8 mouse cellular contexts compared by ENCODE assay signal in the genomic region with DNA sequence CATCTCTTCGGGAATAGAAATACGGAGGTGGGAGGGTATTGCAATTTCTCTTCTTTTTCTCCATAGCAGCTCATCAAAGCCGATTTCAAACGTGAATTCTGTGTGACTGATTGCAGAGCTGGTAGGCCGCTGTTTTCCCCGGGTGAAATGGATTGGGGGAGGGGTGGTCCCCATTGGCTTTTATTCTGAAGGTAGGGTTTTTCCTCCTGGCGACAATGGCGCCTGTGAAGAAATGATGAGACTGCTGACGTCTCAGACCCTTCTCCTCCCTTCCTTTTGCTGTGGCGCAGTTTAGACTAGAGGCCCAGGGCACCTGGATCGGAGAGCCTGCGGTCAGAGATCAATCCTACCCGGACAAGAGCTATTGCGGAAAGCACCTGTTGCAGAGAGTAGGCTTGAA. TPM values are rescaled to one million over a fixed set of nuclear protein-coding genes. Genes with fewer than 3 reads are reported as not detected.
DNase-seq lines count a peak whose midpoint lies in the region; ATAC-seq lines count a peak whose summit lies in the region.

No protein-coding gene starts in this region.

- DNase-seq in kidney, adult 9 months: no peak
- DNase-seq in Muller cell, postnatal 12 days (ENCODE audit: inconsistent ontology term): peak; percentile 30
- DNase-seq in thymus, postnatal 10 days (ENCODE audit: low spot score in 2 of 2): no peak
- DNase-seq in ovary, postnatal 10 days (ENCODE audit: low spot score): no peak
- DNase-seq in heart, postnatal 36 days: no peak

- no peak overlapping the region for H3K27ac ChIP-seq in kidney, embryonic 14.5 days (ENCODE audit: low read depth, low read length)
- peak overlapping the region; percentile 88 for H3K27ac ChIP-seq in forebrain, embryonic 13.5 days
- peak overlapping the region; percentile 82 for H3K27ac ChIP-seq in midbrain, embryonic 12.5 days (replicated peaks)

- H3K9ac ChIP-seq in kidney, embryonic 14.5 days (ENCODE audit: low read depth, low read length): no peak overlapping the region
- peak overlapping the region; percentile 73 for H3K9ac ChIP-seq in forebrain, embryonic 13.5 days
- peak overlapping the region; percentile 39 for H3K9ac ChIP-seq in midbrain, embryonic 12.5 days (replicated peaks)

- intact Hi-C loops in heart, postnatal 36 days (cut with DNase I): no loop called here

- H3K36me3 ChIP-seq in kidney, embryonic 14.5 days (ENCODE audit: control insufficient read depth, insufficient read depth, low read length): no peaks in the 10 kb centered on the region
- no peaks in the 10 kb centered on the region for H3K36me3 ChIP-seq in forebrain, embryonic 13.5 days (ENCODE audit: poor library complexity, severe bottlenecking)
- H3K36me3 ChIP-seq in midbrain, embryonic 12.5 days: no peaks in the 10 kb centered on the region

- no peaks in the 10 kb centered on the region for H3K9me3 ChIP-seq in kidney, embryonic 14.5 days (ENCODE audit: control insufficient read depth, low read length)
- no peaks in the 10 kb centered on the region for H3K9me3 ChIP-seq in forebrain, embryonic 13.5 days (replicated peaks)
- no peaks in the 10 kb centered on the region for H3K9me3 ChIP-seq in midbrain, embryonic 12.5 days

- no peaks in the 10 kb centered on the region for H3K4me1 ChIP-seq in kidney, embryonic 14.5 days (ENCODE audit: control insufficient read depth, insufficient read depth, low read length)
- peaks cover 14% of the 10 kb centered on the region for H3K4me1 ChIP-seq in forebrain, embryonic 13.5 days
- H3K4me1 ChIP-seq in midbrain, embryonic 12.5 days: 0 out of 2 replicates have a peak, but pooled peaks cover 9% of the 10 kb centered on the region

- H3K27me3 ChIP-seq in kidney, embryonic 14.5 days (ENCODE audit: control insufficient read depth, insufficient read depth, low read length): no peaks in the 10 kb centered on the region
- no peaks in the 10 kb centered on the region for H3K27me3 ChIP-seq in forebrain, embryonic 13.5 days
- H3K27me3 ChIP-seq in midbrain, embryonic 12.5 days: peaks cover 16% of the 10 kb centered on the region

- H3K4me3 ChIP-seq in kidney, embryonic 14.5 days (ENCODE audit: low read length): peak overlapping the region; percentile 36
- H3K4me3 ChIP-seq in forebrain, embryonic 13.5 days: peak overlapping the region; percentile 50
- H3K4me3 ChIP-seq in midbrain, embryonic 12.5 days: peak overlapping the region; percentile 46

- H3K4me2 ChIP-seq in kidney, embryonic 14.5 days (replicated peaks; ENCODE audit: low read depth, low read length): peak overlapping the region; percentile 55
- H3K4me2 ChIP-seq in forebrain, embryonic 13.5 days: peak overlapping the region; percentile 62
- H3K4me2 ChIP-seq in midbrain, embryonic 12.5 days (replicated peaks): peak overlapping the region; percentile 56

- WGBS in kidney, embryonic 14.5 days: 36% methylated on average over 14 of the region's 14 CpGs
- WGBS in forebrain, embryonic 13.5 days: 25% methylated on average over 14 of the region's 14 CpGs
- WGBS in midbrain, embryonic 12.5 days: 30% methylated on average over 14 of the region's 14 CpGs

- ATAC-seq in kidney, embryonic 14.5 days (ENCODE audit: low FRiP score, low TSS enrichment): 0 out of 2 replicates have a peak, but pooled peaks have one; percentile 7
- no peak for ATAC-seq in forebrain, embryonic 13.5 days
- ATAC-seq in midbrain, embryonic 12.5 days (ENCODE audit: low FRiP score, low read depth): no peak

RNA-seq across cellular contexts. Expression of a gene that starts 0.7 kb away (rescaled TPM):
- 21.7 and 31.1 TPM in 2 replicates for polyA plus RNA-seq in kidney, embryonic 14.5 days (2014; fragmentation: Nextera tagmentation; extraction: Ambion mirVana)
- 192 and 222 TPM in 2 replicates for polyA plus RNA-seq in forebrain, embryonic 13.5 days (2015; fragmentation: Nextera tagmentation; extraction: Ambion mirVana)
- 106 and 119 TPM in 2 replicates for polyA plus RNA-seq in midbrain, embryonic 12.5 days (2016; fragmentation: Nextera tagmentation; extraction: Ambion mirVana)
- not detected for total RNA-seq in heart, postnatal 36 days (2021)

RNA-seq across cellular contexts. Expression of a gene that starts 17.0 kb away (rescaled TPM):
- 24.1 and 40.1 TPM in 2 replicates for polyA plus RNA-seq in kidney, embryonic 14.5 days (2014; fragmentation: Nextera tagmentation; extraction: Ambion mirVana)
- 41.2 and 54.6 TPM in 2 replicates for polyA plus RNA-seq in forebrain, embryonic 13.5 days (2015; fragmentation: Nextera tagmentation; extraction: Ambion mirVana)
- 23.9 and 24.7 TPM in 2 replicates for polyA plus RNA-seq in midbrain, embryonic 12.5 days (2016; fragmentation: Nextera tagmentation; extraction: Ambion mirVana)
- total RNA-seq in heart, postnatal 36 days (2021): not detected

RNA-seq across cellular contexts. Expression of a gene that starts 17.0 kb away (rescaled TPM):
- polyA plus RNA-seq in kidney, embryonic 14.5 days (2014; fragmentation: Nextera tagmentation; extraction: Ambion mirVana): 4.5 and 4.9 TPM in 2 replicates
- 9.0 and 10.2 TPM in 2 replicates for polyA plus RNA-seq in forebrain, embryonic 13.5 days (2015; fragmentation: Nextera tagmentation; extraction: Ambion mirVana)
- 7.8 and 9.3 TPM in 2 replicates for polyA plus RNA-seq in midbrain, embryonic 12.5 days (2016; fragmentation: Nextera tagmentation; extraction: Ambion mirVana)
- under 1 TPM in 1 of 2 experiments, not detected in 1; 0.68 TPM for total RNA-seq in heart, postnatal 36 days (2021)

RNA-seq across cellular contexts. Expression of a gene that starts 18.3 kb away (rescaled TPM):
- 47.0 and 78.3 TPM in 2 replicates for polyA plus RNA-seq in kidney, embryonic 14.5 days (2014; fragmentation: Nextera tagmentation; extraction: Ambion mirVana)
- polyA plus RNA-seq in forebrain, embryonic 13.5 days (2015; fragmentation: Nextera tagmentation; extraction: Ambion mirVana): 96.8 and 112 TPM in 2 replicates
- polyA plus RNA-seq in midbrain, embryonic 12.5 days (2016; fragmentation: Nextera tagmentation; extraction: Ambion mirVana): 58.2 and 64.8 TPM in 2 replicates
- total RNA-seq in heart, postnatal 36 days (2021): 1 to 10 TPM in 1 of 2 experiments, not detected in 1; 2.9 TPM

RNA-seq across cellular contexts. Expression of a gene that starts 44.5 kb away (rescaled TPM):
- polyA plus RNA-seq in kidney, embryonic 14.5 days (2014; fragmentation: Nextera tagmentation; extraction: Ambion mirVana): 10.7 and 14.0 TPM in 2 replicates
- 14.9 and 18.4 TPM in 2 replicates for polyA plus RNA-seq in forebrain, embryonic 13.5 days (2015; fragmentation: Nextera tagmentation; extraction: Ambion mirVana)
- polyA plus RNA-seq in midbrain, embryonic 12.5 days (2016; fragmentation: Nextera tagmentation; extraction: Ambion mirVana): 12.4 and 12.6 TPM in 2 replicates
- total RNA-seq in heart, postnatal 36 days (2021): 1 to 10 TPM; 3.1 to 3.5 TPM
